Mouse (Mus musculus) heart, embryonic 13.5 days (tissue): Measurements from ENCODE around the gene Gm20431. TPM values are rescaled to one million over a fixed set of nuclear protein-coding genes. Genes with fewer than 3 reads are reported as not detected.

Source experiments
- ATAC-seq: fragments of 200-750 bp; cut with Nextera tagmentation; 2 replicates; pipeline ENCODE4 v1.8.0; 2017; ENCODE audit warnings: moderate TSS enrichment; ENCODE audit not compliant: insufficient number of reproducible peaks, low FRiP score, low TSS enrichment; ENCODE audit errors: extremely low read depth
- H3K27ac ChIP-seq: fragments of 300-500 bp; sonication (generic); replicated peaks from 2 replicates; pipeline ENCODE4 v1.5.1; 2015; ENCODE audit warnings: moderate library complexity, mild to moderate bottlenecking, inconsistent platforms
- H3K27me3 ChIP-seq: fragments of 300-500 bp; sonication (generic); replicated peaks from 2 replicates; pipeline ENCODE4 v1.6.1; 2015; ENCODE audit warnings: mild to moderate bottlenecking, inconsistent platforms
- H3K36me3 ChIP-seq: fragments of 300-500 bp; sonication (generic); 2 replicates; pipeline ENCODE4 v1.6.1; 2015; ENCODE audit warnings: mild to moderate bottlenecking, inconsistent platforms
- H3K4me1 ChIP-seq: fragments of 300-500 bp; sonication (generic); 2 replicates; pipeline ENCODE4 v1.6.1; 2015; ENCODE audit warnings: inconsistent platforms
- H3K4me2 ChIP-seq: fragments of 300-500 bp; sonication (generic); 2 replicates; pipeline ENCODE4 v1.6.1; 2015; ENCODE audit warnings: inconsistent platforms, mild to moderate bottlenecking, moderate library complexity
- H3K4me3 ChIP-seq: fragments of 300-500 bp; sonication (generic); 2 replicates; pipeline ENCODE4 v1.5.1; 2015; ENCODE audit warnings: moderate library complexity, mild to moderate bottlenecking, inconsistent platforms
- H3K9ac ChIP-seq: fragments of 300-500 bp; sonication (generic); 2 replicates; pipeline ENCODE4 v1.6.1; 2015; ENCODE audit warnings: inconsistent platforms, mild to moderate bottlenecking, moderate library complexity
- H3K9me3 ChIP-seq: fragments of 300-500 bp; sonication (generic); 2 replicates; pipeline ENCODE4 v1.6.1; 2016; ENCODE audit warnings: inconsistent platforms
- WGBS: fragments of 180-500 bp; shearing (Covaris S2); methylation state at CpG from one replicate; pipeline ENCODE4 v1.1.7; 2015; ENCODE audit warnings: mixed read lengths; 5-methylcytosine and 5-hydroxymethylcytosine counted together
- polyA plus RNA-seq: library from polyadenylated mRNA; unstranded; fragments of >200 nt; fragmentation: Nextera tagmentation; extraction: Ambion mirVana; gene quantifications from 2 replicates; pipeline ENCODE4 v1.2.1, GENCODE M21; 2015

The Gm20431 gene
- polyA plus RNA-seq, 1 experiment from 2014 or later, result 4.5 TPM

GRCm38 (mm10) chr2:167611287-167611686 lies 50.0 kb downstream of the Gm20431 start:
- Histone ChIP-seq H3K27ac (no peak overlapping the region), H3K9ac (no peak overlapping the region), H3K4me2 (no peak overlapping the region), H3K9me3 (no peaks in the 10 kb centered on the region), H3K4me3 (no peak overlapping the region), H3K27me3 (no peaks in the 10 kb centered on the region), H3K4me1 (peaks cover 25% of the 10 kb centered on the region), H3K36me3 (peaks cover 75% of the 10 kb centered on the region)
- 74% methylated on average over 10 of the region's 10 CpGs for WGBS
- ATAC-seq, result no peak

DNA sequence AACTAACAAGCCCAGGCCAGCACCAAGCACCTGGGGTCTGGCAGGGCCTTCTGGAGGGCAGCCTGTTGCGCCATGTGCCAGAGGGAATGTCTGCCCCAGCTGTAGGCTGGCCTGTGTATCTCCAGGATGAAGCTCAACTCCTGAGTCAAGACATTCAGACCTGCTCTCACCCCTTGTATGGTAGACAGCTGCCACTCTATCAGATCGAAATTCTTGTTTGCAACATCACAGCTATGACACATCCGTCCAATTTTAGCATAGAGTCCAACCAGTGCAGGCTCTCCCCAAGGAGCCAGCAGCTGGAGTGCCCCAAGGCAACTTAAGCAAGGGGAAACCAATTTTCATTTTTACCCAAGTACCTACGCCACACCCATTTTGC lies 54.6 kb downstream of the Gm20431 start:
- H3K27me3 ChIP-seq, result 0 out of 2 replicates have a peak, but pooled peaks cover 16% of the 10 kb centered on the region
- 69% methylated on average over 4 of the region's 4 CpGs for WGBS
- H3K4me3 ChIP-seq, result no peak overlapping the region
- peaks cover 47% of the 10 kb centered on the region for H3K4me1 ChIP-seq
- no peak for ATAC-seq
- H3K36me3 ChIP-seq, result peaks cover 29% of the 10 kb centered on the region
- no peak overlapping the region for H3K4me2 ChIP-seq
- H3K27ac ChIP-seq, result no peak overlapping the region
- H3K9me3 ChIP-seq, result no peaks in the 10 kb centered on the region
- peak overlapping the region; percentile 48; the same call in 1 of the 2 replicates for H3K9ac ChIP-seq

DNA sequence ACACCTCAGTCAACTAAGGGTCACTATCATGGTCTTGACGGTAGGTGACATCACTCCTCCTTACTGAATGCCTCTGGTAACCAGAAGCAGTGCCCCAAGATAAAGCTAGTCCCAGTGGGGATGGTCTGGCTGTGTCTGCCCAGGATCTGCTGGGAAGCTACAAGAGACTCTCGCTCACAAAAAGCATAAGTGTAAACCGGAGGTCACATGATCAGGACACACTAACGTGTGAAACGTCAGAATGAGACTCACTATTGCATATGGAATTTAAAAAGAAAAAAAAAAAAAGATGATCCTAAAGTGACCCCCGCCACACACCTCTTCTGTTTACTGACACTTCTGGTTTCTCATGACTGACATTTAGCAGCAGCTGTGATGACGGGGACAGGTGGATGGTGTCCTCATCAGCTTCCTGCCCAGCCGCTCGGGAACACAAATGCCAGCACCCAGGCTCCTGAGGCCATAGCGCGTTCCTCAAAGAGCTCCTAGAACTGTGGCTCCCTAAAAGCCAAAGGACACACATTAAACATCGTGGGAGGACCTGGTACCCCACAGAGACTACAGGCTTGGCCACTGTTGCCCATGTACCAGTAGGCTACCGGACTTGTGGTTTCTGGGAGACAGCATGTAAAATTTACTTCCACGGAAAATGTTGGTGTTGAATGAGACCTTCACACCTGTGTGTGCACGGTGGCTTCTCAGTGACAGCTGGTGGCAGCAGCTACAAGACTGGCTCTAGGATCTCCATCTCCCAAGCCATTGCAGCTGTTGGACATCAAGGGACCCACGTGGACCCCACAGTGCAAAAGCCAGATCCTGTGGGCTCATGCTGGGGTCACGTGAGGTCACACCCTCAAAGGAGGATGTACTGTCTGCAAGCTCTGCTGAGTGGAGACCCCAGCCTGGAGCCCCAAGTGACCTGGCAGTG lies 55.2 kb downstream of the Gm20431 start:
- Histone ChIP-seq H3K4me2 (no peak overlapping the region), H3K27ac (no peak overlapping the region), H3K9ac (no peak overlapping the region), H3K4me1 (peaks cover 43% of the 10 kb centered on the region), H3K27me3 (0 out of 2 replicates have a peak, but pooled peaks cover 18% of the 10 kb centered on the region), H3K9me3 (no peaks in the 10 kb centered on the region), H3K4me3 (no peak overlapping the region), H3K36me3 (peaks cover 29% of the 10 kb centered on the region)
- WGBS, result 63% methylated on average over 17 of the region's 17 CpGs
- ATAC-seq, result no peak

GRCm38 (mm10) chr2:167605178-167605794 lies 56.0 kb downstream of the Gm20431 start:
- Histone ChIP-seq H3K36me3 (peaks cover 24% of the 10 kb centered on the region), H3K27ac (no peak overlapping the region), H3K4me2 (no peak overlapping the region), H3K4me1 (peaks cover 45% of the 10 kb centered on the region), H3K4me3 (no peak overlapping the region), H3K27me3 (0 out of 2 replicates have a peak, but pooled peaks cover 18% of the 10 kb centered on the region), H3K9ac (no peak overlapping the region), H3K9me3 (no peaks in the 10 kb centered on the region)
- WGBS, result 21% methylated on average over 11 of the region's 11 CpGs
- ATAC-seq, result peak; percentile 34

GRCm38 (mm10) chr2:167602978-167603377 lies 58.3 kb downstream of the Gm20431 start:
- Histone ChIP-seq H3K4me3 (no peak overlapping the region), H3K4me1 (peaks cover 47% of the 10 kb centered on the region), H3K27me3 (0 out of 2 replicates have a peak, but pooled peaks cover 21% of the 10 kb centered on the region), H3K27ac (no peak overlapping the region), H3K9ac (no peak overlapping the region), H3K4me2 (no peak overlapping the region), H3K36me3 (peaks cover 11% of the 10 kb centered on the region; the same call in 1 of the 2 replicates), H3K9me3 (no peaks in the 10 kb centered on the region)
- no peak for ATAC-seq
- 24% methylated on average over 5 of the region's 5 CpGs for WGBS

- no peaks in the 10 kb centered on the region for H3K9me3 ChIP-seq
- no peak for ATAC-seq
- no peak overlapping the region for H3K27ac ChIP-seq
- 88% methylated on average over 2 of the region's 2 CpGs for WGBS
- 0 out of 2 replicates have a peak, but pooled peaks cover 22% of the 10 kb centered on the region for H3K27me3 ChIP-seq
- no peak overlapping the region for H3K9ac ChIP-seq
- no peak overlapping the region for H3K4me2 ChIP-seq
- H3K36me3 ChIP-seq, result peaks cover 8% of the 10 kb centered on the region; the same call in 1 of the 2 replicates
- H3K4me1 ChIP-seq, result peaks cover 51% of the 10 kb centered on the region
- H3K4me3 ChIP-seq, result no peak overlapping the region
Measured at GRCm38 (mm10) chr2:167602364-167602763, 58.9 kb downstream of the Gm20431 start.

DNA sequence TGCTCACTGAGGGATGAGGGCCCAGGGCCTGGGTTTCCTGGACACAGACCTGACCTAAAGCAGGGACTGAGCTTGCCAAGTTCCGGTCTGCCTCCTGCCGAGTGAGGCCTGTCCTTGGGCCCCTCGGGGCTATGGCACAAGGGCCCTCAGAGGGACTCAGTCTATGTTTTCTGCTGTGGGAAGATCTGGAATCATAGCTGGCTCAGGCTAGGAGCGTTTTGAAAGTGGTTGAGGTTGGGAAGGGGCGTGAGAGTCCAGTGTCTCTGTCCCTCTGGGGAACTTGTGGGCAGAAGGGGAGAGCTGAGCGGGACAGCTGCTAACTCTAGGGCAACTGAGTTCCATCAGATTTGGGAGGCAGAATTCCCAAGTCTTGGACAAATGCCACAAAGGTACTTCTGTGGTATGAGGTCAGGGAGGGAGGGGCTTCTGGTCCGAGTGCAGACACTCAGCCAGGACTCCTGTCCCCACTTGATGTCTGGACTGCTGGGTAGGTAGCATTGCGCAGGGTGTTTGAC lies 60.8 kb downstream of the Gm20431 start:
- no peaks in the 10 kb centered on the region for H3K36me3 ChIP-seq
- H3K4me2 ChIP-seq, result no peak overlapping the region
- H3K27me3 ChIP-seq, result 0 out of 2 replicates have a peak, but pooled peaks cover 22% of the 10 kb centered on the region
- no peak overlapping the region for H3K4me3 ChIP-seq
- no peak overlapping the region for H3K27ac ChIP-seq
- ATAC-seq, result no peak
- no peaks in the 10 kb centered on the region for H3K9me3 ChIP-seq
- WGBS, result 59% methylated on average over 8 of the region's 8 CpGs
- H3K4me1 ChIP-seq, result peaks cover 51% of the 10 kb centered on the region
- H3K9ac ChIP-seq, result no peak overlapping the region

GRCm38 (mm10) chr2:167599917-167600316 lies 61.4 kb downstream of the Gm20431 start:
- Histone ChIP-seq H3K36me3 (no peaks in the 10 kb centered on the region), H3K27ac (no peak overlapping the region), H3K4me1 (peaks cover 55% of the 10 kb centered on the region), H3K27me3 (0 out of 2 replicates have a peak, but pooled peaks cover 22% of the 10 kb centered on the region), H3K9me3 (no peaks in the 10 kb centered on the region), H3K9ac (no peak overlapping the region), H3K4me2 (no peak overlapping the region), H3K4me3 (no peak overlapping the region)
- WGBS, result 65% methylated on average over 6 of the region's 6 CpGs
- ATAC-seq, result no peak

DNA sequence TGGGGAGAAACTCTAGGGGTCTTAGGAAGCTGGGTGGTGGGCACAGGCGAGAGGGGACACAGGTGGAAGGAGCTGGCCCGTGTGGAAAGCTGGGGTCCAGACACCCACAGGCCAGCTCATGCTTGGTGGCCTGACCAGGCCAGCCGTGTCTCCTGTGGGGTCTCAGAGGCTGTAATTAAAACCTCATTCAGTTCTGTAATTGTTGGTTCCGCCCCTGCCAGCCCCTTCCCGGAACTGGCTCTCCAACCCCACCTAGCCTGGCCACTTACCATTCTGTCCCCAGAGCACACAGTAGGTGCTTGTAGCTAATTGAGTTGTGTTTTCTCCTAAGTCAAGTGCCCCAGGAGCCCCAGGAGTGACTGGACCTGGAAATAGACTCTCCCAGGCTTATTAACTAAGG lies 62.1 kb downstream of the Gm20431 start:
- H3K9me3 ChIP-seq, result no peaks in the 10 kb centered on the region
- no peak overlapping the region for H3K4me3 ChIP-seq
- H3K36me3 ChIP-seq, result no peaks in the 10 kb centered on the region
- H3K9ac ChIP-seq, result no peak overlapping the region
- peaks cover 57% of the 10 kb centered on the region for H3K4me1 ChIP-seq
- no peak overlapping the region for H3K4me2 ChIP-seq
- no peak overlapping the region for H3K27ac ChIP-seq
- 79% methylated on average over 5 of the region's 5 CpGs for WGBS
- 0 out of 2 replicates have a peak, but pooled peaks cover 17% of the 10 kb centered on the region for H3K27me3 ChIP-seq
- ATAC-seq, result no peak

DNA sequence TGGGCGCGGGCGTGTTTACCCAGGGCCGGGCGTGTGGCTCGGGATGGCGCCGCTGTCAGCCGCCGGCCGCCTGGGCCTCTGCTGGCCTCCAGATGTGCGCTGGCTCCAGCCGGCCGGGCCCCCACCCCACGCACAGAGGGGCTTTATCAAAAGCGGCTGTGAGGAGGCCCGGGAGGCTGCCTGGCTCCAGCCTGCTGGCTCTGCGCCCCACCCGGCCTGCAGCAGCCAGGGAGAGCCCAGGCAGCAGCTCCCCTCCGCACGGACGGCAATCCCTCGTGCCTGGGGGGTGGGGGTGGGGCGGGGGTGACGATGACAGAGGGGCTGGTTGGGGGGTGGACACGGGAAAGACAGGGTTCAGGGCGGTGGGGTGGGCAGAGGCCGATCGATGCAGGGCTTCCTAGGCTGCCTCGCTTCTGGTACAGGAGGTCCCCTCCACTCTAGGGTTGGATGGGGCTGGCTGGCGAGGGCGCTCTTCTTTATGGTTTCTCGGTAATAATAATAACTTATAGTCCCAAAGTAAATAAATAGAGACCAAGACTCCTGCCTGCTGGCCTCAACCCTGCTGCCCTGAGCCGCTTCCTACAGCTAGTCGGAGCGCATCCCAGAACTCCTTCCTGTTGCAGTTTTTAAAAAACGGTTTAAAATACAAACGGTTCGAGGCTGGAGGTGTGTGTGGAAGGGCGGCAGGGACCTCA lies 63.7 kb downstream of the Gm20431 start:
- Histone ChIP-seq H3K9me3 (no peaks in the 10 kb centered on the region), H3K9ac (peak overlapping the region; percentile 74), H3K4me1 (peaks cover 61% of the 10 kb centered on the region), H3K4me2 (peak overlapping the region; percentile 67), H3K4me3 (peak overlapping the region; percentile 41), H3K27ac (peak overlapping the region; percentile 82), H3K36me3 (no peaks in the 10 kb centered on the region), H3K27me3 (0 out of 2 replicates have a peak, but pooled peaks cover 11% of the 10 kb centered on the region)
- ATAC-seq, result peak; percentile 49; the same call in 1 of the 2 replicates
- WGBS, result 20% methylated on average over 39 of the region's 40 CpGs
